Mouse (Mus musculus): Measurements from ENCODE around the gene Tbc1d21. TPM values are rescaled to one million over a fixed set of nuclear protein-coding genes. Genes with fewer than 3 reads are reported as not detected.

The Tbc1d21 gene
- total RNA-seq, 2 experiments from 2014 or later: not detected

DNA sequence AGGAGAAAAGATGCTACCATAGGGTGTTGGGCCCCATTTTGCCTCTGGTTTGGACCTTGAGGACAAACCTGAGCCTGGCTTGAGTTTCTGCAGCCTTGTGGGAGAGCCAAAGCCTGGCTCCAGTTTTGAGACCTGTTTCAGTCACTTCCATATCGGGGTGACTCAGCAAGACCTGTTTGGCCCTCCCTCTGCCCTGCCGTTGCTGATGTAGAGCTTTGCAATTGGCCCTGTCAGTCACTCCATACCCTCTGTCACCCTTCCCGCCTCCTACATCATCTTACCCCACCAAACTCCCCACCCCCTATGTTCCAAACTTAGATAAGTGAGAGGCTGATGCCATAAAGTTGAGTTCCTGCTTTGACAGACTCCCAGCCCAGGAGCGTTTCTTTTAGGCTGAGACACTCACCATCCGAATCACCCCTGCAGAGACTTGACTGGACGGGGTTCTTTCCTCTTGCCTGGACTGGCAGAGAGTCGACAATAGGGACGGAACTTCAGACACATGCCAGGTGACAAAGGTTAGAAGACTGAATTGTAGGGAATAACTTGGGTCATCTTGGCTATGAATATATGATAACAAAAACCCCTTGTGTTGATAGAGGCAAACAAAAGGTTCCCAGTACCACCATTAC, 33.5 kb downstream of the Tbc1d21 start:
- H3K27ac ChIP-seq: no peak overlapping the region
- TF ChIP-seq CTCF (IDR thresholded peaks at IDR 0.05): no peak
- no peak for DNase-seq (ENCODE audit: extremely low spot score in 1 of 2, low spot score in 2 of 2)
- intact Hi-C loops (cut with DNase I): no loop called here
- H3K4me3 ChIP-seq: no peak overlapping the region

DNA sequence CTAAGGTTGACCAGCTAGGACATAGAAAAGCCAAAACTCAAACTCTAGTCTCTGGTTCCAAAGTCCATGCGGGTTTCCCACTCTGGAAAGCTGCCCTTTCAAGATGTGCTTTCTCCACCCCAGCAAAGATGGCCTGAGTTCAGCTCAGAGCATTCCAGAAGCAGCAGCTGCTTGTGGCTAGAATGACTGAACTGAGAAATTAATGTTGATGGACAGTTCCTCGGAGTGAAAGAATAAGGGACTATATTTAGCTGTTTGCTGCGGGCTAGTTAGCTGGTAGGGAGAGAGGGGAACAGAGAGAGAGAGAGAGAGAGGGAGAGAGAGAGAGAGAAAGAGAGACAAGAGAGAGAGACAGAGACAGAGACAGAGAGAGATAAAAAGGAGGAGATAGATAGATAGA, 39.0 kb downstream of the Tbc1d21 start:
- intact Hi-C loops (cut with DNase I): loop anchor here (2.0 kb wide), 3 partner anchors 38 to 204 kb away; no protein-coding TSS in a partner anchor
- no peak for TF ChIP-seq CTCF (IDR thresholded peaks at IDR 0.05)
- no peak for DNase-seq (ENCODE audit: extremely low spot score in 1 of 2, low spot score in 2 of 2)
- Histone ChIP-seq H3K27ac (no peak overlapping the region), H3K4me3 (no peak overlapping the region)

DNA sequence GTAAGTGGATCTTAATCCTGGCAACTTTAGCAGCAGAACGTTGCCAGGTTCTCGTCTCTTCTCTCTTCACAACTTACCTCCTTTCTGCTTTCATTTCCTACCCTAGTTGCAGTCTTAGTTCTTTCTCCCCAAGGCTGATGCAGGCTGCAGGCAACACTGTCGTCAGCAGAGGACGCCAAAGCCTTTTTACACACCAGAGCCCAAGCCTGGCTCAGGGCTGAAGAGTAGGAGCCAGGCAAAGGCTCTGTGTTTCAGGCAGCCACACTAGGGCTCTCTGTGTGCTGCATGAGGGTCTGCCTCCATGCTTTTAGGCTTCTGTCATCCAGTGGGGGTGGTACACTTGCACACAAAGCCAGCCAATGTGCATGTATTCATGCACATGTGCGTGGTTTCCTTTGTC, 40.0 kb downstream of the Tbc1d21 start:
- DNase-seq (ENCODE audit: extremely low spot score in 1 of 2, low spot score in 2 of 2): peak; percentile 57 to 69
- intact Hi-C loops (cut with DNase I): loop anchor here (2.0 kb wide), 3 partner anchors 39 to 205 kb away; no protein-coding TSS in a partner anchor

DNA sequence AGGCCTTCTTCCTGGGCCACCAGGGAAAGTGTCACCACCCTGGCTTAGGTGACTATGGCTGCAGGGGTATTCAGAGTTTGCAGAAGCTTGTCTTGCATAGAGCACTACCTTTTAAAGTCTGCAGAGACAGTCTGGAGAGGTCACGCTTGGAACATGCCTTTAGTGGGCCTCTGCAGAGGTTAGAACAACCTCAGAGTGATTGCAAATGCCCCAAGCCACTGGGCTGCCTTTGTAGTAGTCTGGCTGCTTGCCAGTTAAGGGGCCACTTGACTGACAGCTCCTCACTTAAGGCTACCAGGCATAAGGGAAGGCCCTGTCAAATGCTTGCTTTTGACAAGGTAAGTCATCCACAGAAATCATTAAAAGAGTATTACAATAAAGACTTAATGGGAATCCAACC, 42.9 kb downstream of the Tbc1d21 start:
- DNase-seq (ENCODE audit: extremely low spot score in 1 of 2, low spot score in 2 of 2): no peak
- Histone ChIP-seq H3K4me3 (no peak overlapping the region), H3K27ac (no peak overlapping the region)
- no peak for TF ChIP-seq CTCF (IDR thresholded peaks at IDR 0.05)
- intact Hi-C loops (cut with DNase I): no loop called here

More for the DNA sequence above, 40.0 kb downstream of the Tbc1d21 start:
- peak; percentile 92 for TF ChIP-seq CTCF (IDR thresholded peaks at IDR 0.05)
- Histone ChIP-seq H3K27ac (no peak overlapping the region), H3K4me3 (no peak overlapping the region)

DNA sequence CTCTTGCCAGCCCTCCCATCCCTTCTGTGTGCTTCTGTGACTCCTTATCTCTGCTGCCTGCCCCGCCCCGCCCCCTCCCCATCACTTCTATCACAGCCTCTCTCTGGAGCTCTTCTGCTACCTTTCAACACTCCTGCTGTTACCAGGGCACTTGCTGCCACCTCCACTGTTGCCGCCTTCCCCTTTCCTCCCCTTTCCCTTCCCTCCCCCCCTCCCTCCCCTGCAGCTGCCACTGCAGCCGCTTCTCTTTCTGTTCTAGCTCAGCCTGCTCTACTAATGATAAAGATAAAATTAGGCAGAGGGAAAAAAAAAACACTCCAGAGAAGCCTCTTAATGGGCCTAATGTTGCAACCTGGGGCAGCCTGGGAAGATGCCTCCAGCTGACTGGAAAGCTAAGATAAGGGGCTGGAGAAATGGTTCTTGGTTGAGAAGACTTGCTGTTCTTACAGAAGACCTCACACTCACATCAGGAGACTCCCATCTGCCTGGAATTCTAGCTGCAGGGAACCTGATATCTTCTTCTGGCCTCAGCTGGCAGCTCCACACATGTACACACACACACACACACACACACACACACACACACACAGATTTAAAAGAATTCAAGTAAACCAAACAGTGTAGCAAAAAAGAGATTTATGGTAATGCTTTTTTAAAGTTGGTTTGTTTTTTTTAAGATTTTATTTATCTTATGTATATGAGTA, 43.6 kb downstream of the Tbc1d21 start:
- TF ChIP-seq CTCF (IDR thresholded peaks at IDR 0.05): no peak
- Histone ChIP-seq H3K4me3 (no peak overlapping the region), H3K27ac (no peak overlapping the region)
- intact Hi-C loops (cut with DNase I): no loop called here
- no peak for DNase-seq (ENCODE audit: extremely low spot score in 1 of 2, low spot score in 2 of 2)

DNA sequence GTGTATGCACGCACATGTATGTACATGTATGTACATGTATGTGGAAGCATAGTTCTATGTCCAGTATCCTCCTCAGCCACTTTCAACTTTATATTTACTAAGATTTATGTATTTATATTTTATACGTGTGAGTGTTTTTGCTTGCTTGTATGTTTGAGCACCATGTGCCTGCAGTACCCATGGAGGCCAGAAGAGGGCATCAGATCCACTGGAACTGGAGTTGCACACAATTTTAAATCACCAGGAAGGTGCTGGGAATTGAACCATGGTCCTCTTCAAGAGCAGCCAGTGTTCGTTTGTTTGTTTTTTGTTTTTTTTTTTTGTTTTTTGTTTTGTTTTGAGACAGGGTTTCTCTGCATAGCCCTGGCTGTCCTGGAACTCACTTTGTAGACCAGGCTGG, 48.6 kb downstream of the Tbc1d21 start:
- no peak for DNase-seq (ENCODE audit: extremely low spot score in 1 of 2, low spot score in 2 of 2)
- Histone ChIP-seq H3K4me3 (no peak overlapping the region), H3K27ac (no peak overlapping the region)
- intact Hi-C loops (cut with DNase I): no loop called here
- TF ChIP-seq CTCF (IDR thresholded peaks at IDR 0.05): peak; percentile 24

DNA sequence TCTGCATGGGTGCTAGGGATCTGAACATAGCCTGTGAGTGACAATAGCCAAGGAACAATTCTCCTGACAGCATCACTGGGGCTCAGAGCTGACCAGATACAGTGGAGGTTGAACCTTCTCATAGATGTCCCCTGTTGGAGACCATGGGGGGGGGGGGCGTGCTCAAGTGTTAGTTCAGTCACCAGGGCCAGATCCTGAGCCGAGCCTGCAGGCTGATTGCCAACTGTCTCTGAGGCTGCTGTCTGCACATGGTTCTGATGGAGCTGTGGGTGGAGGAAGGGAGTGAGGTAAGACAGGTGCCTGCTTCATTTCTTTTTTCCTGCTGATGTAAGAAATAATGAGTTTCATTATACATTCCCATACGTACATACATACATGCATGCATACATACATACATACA, 51.9 kb downstream of the Tbc1d21 start:
- H3K4me3 ChIP-seq: no peak overlapping the region
- intact Hi-C loops (cut with DNase I): no loop called here
- DNase-seq (ENCODE audit: extremely low spot score in 1 of 2, low spot score in 2 of 2): no peak
- no peak overlapping the region for H3K27ac ChIP-seq
- no peak for TF ChIP-seq CTCF (IDR thresholded peaks at IDR 0.05)

DNA sequence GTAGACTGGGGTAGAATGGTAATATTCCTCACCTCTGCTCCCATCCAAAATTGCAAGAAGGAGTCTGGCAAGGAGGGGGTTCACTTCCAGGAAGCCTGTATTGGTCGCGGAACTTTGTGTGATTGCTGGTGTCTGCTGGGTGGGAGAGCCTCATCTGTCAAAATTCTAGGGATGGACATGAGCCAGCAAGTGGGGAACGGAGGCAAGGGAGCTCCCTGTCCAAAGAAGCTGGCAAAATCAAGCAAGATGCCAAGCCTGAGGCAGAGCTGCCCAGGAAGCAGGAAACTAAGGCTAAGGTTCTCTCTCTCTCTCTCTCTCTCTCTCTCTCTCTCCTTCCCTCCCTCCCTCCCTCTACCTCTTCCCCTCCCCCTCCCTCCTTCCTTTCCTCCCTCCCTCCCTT, 52.9 kb downstream of the Tbc1d21 start:
- no peak overlapping the region for H3K4me3 ChIP-seq
- TF ChIP-seq CTCF (IDR thresholded peaks at IDR 0.05): no peak
- no peak overlapping the region for H3K27ac ChIP-seq
- intact Hi-C loops (cut with DNase I): no loop called here
- DNase-seq (ENCODE audit: extremely low spot score in 1 of 2, low spot score in 2 of 2): no peak

DNA sequence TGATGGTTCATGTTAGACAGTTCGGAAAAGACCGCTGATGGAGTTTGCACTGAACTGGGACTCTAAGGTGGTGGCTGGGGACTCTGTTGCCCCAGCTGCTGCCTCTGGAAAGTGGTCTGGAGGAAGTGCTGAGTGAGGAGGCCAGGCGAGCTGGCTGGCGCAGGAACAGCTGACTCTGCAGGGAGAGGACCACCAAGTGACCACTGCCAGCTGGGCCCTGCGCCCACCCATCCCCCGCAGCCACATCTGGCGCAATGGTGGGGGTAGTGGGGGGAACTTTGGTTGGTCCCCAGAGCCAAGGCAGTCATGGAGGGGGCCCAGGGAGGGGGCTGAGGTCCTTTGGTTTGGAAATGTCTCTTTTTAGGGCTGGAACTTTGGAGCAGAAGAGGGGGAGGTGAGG, 53.5 kb downstream of the Tbc1d21 start:
- no peak for TF ChIP-seq CTCF (IDR thresholded peaks at IDR 0.05)
- H3K4me3 ChIP-seq: no peak overlapping the region
- DNase-seq (ENCODE audit: extremely low spot score in 1 of 2, low spot score in 2 of 2): no peak
- no peak overlapping the region for H3K27ac ChIP-seq
- intact Hi-C loops (cut with DNase I): no loop called here

DNA sequence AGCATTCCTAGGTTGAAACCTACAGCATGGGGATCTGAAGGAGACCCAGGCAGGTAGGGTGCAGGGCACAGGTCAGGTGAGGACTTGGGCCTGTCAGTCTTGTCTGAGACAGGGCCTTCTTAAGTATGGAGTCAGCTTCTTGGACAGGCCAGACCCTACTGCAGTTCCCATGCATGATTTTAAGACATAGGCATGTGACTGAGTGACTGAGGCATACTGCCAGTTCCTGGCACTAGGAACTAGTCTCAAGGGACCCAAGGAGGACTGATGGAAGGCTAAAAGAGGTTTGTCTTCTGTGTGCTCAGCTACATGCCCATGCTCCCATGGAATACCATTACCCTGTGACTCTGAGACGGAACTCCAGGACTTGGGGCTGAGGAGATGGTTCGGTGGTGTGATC, 54.4 kb downstream of the Tbc1d21 start:
- no peak for TF ChIP-seq CTCF (IDR thresholded peaks at IDR 0.05)
- intact Hi-C loops (cut with DNase I): no loop called here
- Histone ChIP-seq H3K4me3 (no peak overlapping the region), H3K27ac (no peak overlapping the region)
- DNase-seq (ENCODE audit: extremely low spot score in 1 of 2, low spot score in 2 of 2): no peak

DNA sequence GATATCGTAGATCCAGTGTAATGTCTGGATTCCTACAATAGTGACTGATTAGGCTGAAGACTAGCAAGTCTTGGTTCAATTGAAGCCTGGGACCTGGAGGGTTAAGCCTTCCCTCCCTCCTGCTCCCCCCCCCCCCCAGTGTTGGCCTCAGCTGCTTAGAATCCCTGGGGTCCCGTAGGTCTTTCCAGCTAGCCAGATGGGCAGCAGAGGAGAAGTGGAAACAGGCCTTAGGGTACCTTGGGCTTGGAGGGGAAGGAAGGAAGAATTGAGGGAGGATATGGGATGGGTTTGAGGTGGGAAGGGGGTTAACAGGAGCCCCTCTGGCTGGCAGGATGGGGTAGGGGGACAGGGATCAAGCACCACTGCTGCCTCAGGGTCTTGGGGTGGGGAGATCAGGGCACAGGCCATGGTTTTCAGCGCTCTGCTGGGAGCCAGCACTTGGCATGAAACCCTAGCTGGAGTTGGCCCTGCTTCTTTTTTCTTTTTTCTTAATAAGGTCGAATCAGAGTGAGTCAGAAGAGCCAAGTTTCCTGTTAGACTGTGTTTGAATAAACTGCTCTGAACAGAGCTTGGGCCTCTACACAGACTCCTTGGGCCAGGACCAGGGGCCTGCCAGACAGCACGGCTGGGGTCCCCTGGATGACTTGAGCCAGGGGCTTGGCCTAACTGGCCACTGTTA, 55.4 kb downstream of the Tbc1d21 start:
- no peak overlapping the region for H3K27ac ChIP-seq
- no peak overlapping the region for H3K4me3 ChIP-seq
- intact Hi-C loops (cut with DNase I): no loop called here
- no peak for TF ChIP-seq CTCF (IDR thresholded peaks at IDR 0.05)
- no peak for DNase-seq (ENCODE audit: extremely low spot score in 1 of 2, low spot score in 2 of 2)

DNA sequence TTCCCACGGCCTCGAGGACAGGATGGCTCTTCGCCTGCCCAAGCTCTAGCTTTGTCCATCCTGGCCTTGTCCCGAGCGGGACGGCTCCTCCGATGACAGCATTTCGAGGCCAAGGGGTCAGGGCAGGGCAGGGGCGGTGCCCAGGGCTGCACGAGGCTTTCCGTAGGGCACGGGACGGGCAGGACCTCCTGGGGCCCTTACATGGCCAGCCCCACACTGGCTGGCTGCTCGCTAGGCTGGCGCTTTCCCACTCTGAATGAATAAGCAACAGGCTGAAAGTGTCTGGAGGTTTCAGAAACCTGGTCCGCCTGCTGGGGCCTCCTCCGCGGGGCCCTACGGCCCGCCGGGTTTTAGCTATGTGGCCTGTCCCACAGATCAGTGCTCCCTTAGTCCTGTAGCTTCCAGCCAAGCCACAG, 57.3 kb downstream of the Tbc1d21 start, which contains the start of gene Loxl1:
Loxl1 (minus strand) TSS at position 243 of the 416 bp plus-strand sequence.
- TF ChIP-seq CTCF (IDR thresholded peaks at IDR 0.05): no peak
- H3K27ac ChIP-seq: no peak within 1 kb of the TSS
- DNase-seq (ENCODE audit: extremely low spot score in 1 of 2, low spot score in 2 of 2): peak; percentile 19 to 42
- H3K4me3 ChIP-seq: peak within 1 kb of the TSS; percentile 28
- intact Hi-C loops (cut with DNase I): no loop called here

Data from left cerebral cortex, adult 2 months (tissue).